Mouse (Mus musculus): Measurements from ENCODE around the gene Catsper3. TPM values are rescaled to one million over a fixed set of nuclear protein-coding genes. Genes with fewer than 3 reads are reported as not detected.

Gene Catsper3
- polyA plus RNA-seq, 1 experiment from 2014 or later: not detected

- no peak for ATAC-seq (ENCODE audit: low read depth)
- no peak overlapping the region for H3K4me3 ChIP-seq (ENCODE audit: low read depth, low read length)
- H3K9me3 ChIP-seq (replicated peaks; ENCODE audit: control insufficient read depth, low read length): no peaks in the 10 kb centered on the region
- H3K27ac ChIP-seq (ENCODE audit: low read length): no peak overlapping the region
- H3K36me3 ChIP-seq (ENCODE audit: control insufficient read depth, insufficient read depth): no peaks in the 10 kb centered on the region
- H3K27me3 ChIP-seq (ENCODE audit: control insufficient read depth, insufficient read depth, low read depth, low read length): peaks cover 85% of the 10 kb centered on the region
- H3K4me1 ChIP-seq (ENCODE audit: control insufficient read depth, low read depth, low read length): no peaks in the 10 kb centered on the region
- H3K9ac ChIP-seq (ENCODE audit: low read depth, low read length): no peak overlapping the region
- H3K4me2 ChIP-seq (ENCODE audit: low read depth, low read length): no peak overlapping the region
- 2% methylated on average over 32 of the region's 32 CpGs for WGBS (ENCODE audit: insufficient replicate concordance)
Observed at GRCm38 (mm10) chr13:55836786-55837780, 52.7 kb downstream of the Catsper3 start.

GRCm38 (mm10) chr13:55840223-55840622 lies 55.9 kb downstream of the Catsper3 start:
- Histone ChIP-seq H3K27me3 (ENCODE audit: control insufficient read depth, insufficient read depth, low read depth, low read length) (peaks cover 58% of the 10 kb centered on the region), H3K9me3 (replicated peaks; ENCODE audit: control insufficient read depth, low read length) (peaks cover 4% of the 10 kb centered on the region; the same call in 1 of the 2 replicates), H3K4me1 (ENCODE audit: control insufficient read depth, low read depth, low read length) (no peaks in the 10 kb centered on the region), H3K4me3 (ENCODE audit: low read depth, low read length) (no peak overlapping the region), H3K4me2 (ENCODE audit: low read depth, low read length) (no peak overlapping the region), H3K27ac (ENCODE audit: low read length) (no peak overlapping the region), H3K9ac (ENCODE audit: low read depth, low read length) (no peak overlapping the region), H3K36me3 (ENCODE audit: control insufficient read depth, insufficient read depth) (no peaks in the 10 kb centered on the region)
- ATAC-seq (ENCODE audit: low read depth): no peak
- WGBS (ENCODE audit: insufficient replicate concordance): 45% methylated on average over 14 of the region's 14 CpGs

GRCm38 (mm10) chr13:55843700-55844099 lies 59.3 kb downstream of the Catsper3 start:
- Histone ChIP-seq H3K27ac (ENCODE audit: low read length) (no peak overlapping the region), H3K4me3 (ENCODE audit: low read depth, low read length) (no peak overlapping the region), H3K4me1 (ENCODE audit: control insufficient read depth, low read depth, low read length) (no peaks in the 10 kb centered on the region), H3K9ac (ENCODE audit: low read depth, low read length) (no peak overlapping the region), H3K27me3 (ENCODE audit: control insufficient read depth, insufficient read depth, low read depth, low read length) (peaks cover 41% of the 10 kb centered on the region), H3K36me3 (ENCODE audit: control insufficient read depth, insufficient read depth) (no peaks in the 10 kb centered on the region), H3K4me2 (ENCODE audit: low read depth, low read length) (no peak overlapping the region), H3K9me3 (replicated peaks; ENCODE audit: control insufficient read depth, low read length) (peaks cover 4% of the 10 kb centered on the region; the same call in 1 of the 2 replicates)
- ATAC-seq (ENCODE audit: low read depth): no peak
- 72% methylated on average over 1 of the region's 1 CpGs for WGBS (ENCODE audit: insufficient replicate concordance)

- Histone ChIP-seq H3K4me1 (ENCODE audit: control insufficient read depth, low read depth, low read length) (no peaks in the 10 kb centered on the region), H3K27ac (ENCODE audit: low read length) (no peak overlapping the region), H3K4me2 (ENCODE audit: low read depth, low read length) (no peak overlapping the region), H3K9me3 (replicated peaks; ENCODE audit: control insufficient read depth, low read length) (peaks cover 4% of the 10 kb centered on the region; the same call in 1 of the 2 replicates), H3K36me3 (ENCODE audit: control insufficient read depth, insufficient read depth) (no peaks in the 10 kb centered on the region), H3K27me3 (ENCODE audit: control insufficient read depth, insufficient read depth, low read depth, low read length) (peaks cover 19% of the 10 kb centered on the region), H3K9ac (ENCODE audit: low read depth, low read length) (no peak overlapping the region), H3K4me3 (ENCODE audit: low read depth, low read length) (no peak overlapping the region)
- no peak for ATAC-seq (ENCODE audit: low read depth)
- 16% methylated on average over 10 of the region's 10 CpGs for WGBS (ENCODE audit: insufficient replicate concordance)
Observed at GRCm38 (mm10) chr13:55847805-55848204, 63.4 kb downstream of the Catsper3 start.

GRCm38 (mm10) chr13:55848604-55849190 lies 64.3 kb downstream of the Catsper3 start:
- H3K4me1 ChIP-seq (ENCODE audit: control insufficient read depth, low read depth, low read length): no peaks in the 10 kb centered on the region
- H3K4me3 ChIP-seq (ENCODE audit: low read depth, low read length): no peak overlapping the region
- no peaks in the 10 kb centered on the region for H3K36me3 ChIP-seq (ENCODE audit: control insufficient read depth, insufficient read depth)
- H3K4me2 ChIP-seq (ENCODE audit: low read depth, low read length): peak overlapping the region; percentile 18; the same call in 1 of the 2 replicates
- no peak overlapping the region for H3K27ac ChIP-seq (ENCODE audit: low read length)
- 25% methylated on average over 13 of the region's 13 CpGs for WGBS (ENCODE audit: insufficient replicate concordance)
- no peak for ATAC-seq (ENCODE audit: low read depth)
- H3K9me3 ChIP-seq (replicated peaks; ENCODE audit: control insufficient read depth, low read length): peaks cover 2% of the 10 kb centered on the region; the same call in 1 of the 2 replicates
- no peak overlapping the region for H3K9ac ChIP-seq (ENCODE audit: low read depth, low read length)
- H3K27me3 ChIP-seq (ENCODE audit: control insufficient read depth, insufficient read depth, low read depth, low read length): peaks cover 19% of the 10 kb centered on the region

DNA sequence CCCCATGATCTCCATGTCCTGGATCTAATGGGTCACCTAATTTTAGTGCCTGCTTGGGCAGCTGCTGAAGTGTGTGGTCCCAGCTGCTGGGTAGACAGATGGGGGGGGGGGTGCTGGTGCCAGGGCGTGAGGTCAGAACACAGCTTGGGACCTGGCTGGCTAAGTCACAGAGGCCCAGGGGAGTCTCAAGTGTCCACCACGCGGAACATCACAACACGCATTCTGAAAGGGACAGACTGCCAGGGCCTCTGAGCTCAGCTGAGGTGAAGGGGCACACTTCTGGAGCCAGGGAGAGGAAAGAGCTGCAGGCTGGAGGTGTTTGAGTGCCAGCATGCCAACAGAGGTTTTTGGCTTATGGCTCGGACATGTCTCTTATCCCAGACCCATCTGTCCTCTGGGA lies 66.4 kb downstream of the Catsper3 start:
- Histone ChIP-seq H3K9me3 (replicated peaks; ENCODE audit: control insufficient read depth, low read length) (no peaks in the 10 kb centered on the region), H3K36me3 (ENCODE audit: control insufficient read depth, insufficient read depth) (no peaks in the 10 kb centered on the region), H3K4me3 (ENCODE audit: low read depth, low read length) (no peak overlapping the region), H3K9ac (ENCODE audit: low read depth, low read length) (no peak overlapping the region), H3K27ac (ENCODE audit: low read length) (no peak overlapping the region), H3K4me2 (ENCODE audit: low read depth, low read length) (no peak overlapping the region), H3K4me1 (ENCODE audit: control insufficient read depth, low read depth, low read length) (no peaks in the 10 kb centered on the region), H3K27me3 (ENCODE audit: control insufficient read depth, insufficient read depth, low read depth, low read length) (peaks cover 13% of the 10 kb centered on the region)
- no peak for ATAC-seq (ENCODE audit: low read depth)
- WGBS (ENCODE audit: insufficient replicate concordance): 64% methylated on average over 5 of the region's 5 CpGs

GRCm38 (mm10) chr13:55852205-55852604 lies 67.8 kb downstream of the Catsper3 start:
- Histone ChIP-seq H3K27me3 (ENCODE audit: control insufficient read depth, insufficient read depth, low read depth, low read length) (peaks cover 4% of the 10 kb centered on the region), H3K36me3 (ENCODE audit: control insufficient read depth, insufficient read depth) (no peaks in the 10 kb centered on the region), H3K4me3 (ENCODE audit: low read depth, low read length) (no peak overlapping the region), H3K9me3 (replicated peaks; ENCODE audit: control insufficient read depth, low read length) (no peaks in the 10 kb centered on the region), H3K27ac (ENCODE audit: low read length) (no peak overlapping the region), H3K9ac (ENCODE audit: low read depth, low read length) (no peak overlapping the region), H3K4me2 (ENCODE audit: low read depth, low read length) (no peak overlapping the region), H3K4me1 (ENCODE audit: control insufficient read depth, low read depth, low read length) (no peaks in the 10 kb centered on the region)
- no peak for ATAC-seq (ENCODE audit: low read depth)
- WGBS (ENCODE audit: insufficient replicate concordance): 52% methylated on average over 3 of the region's 3 CpGs

- ATAC-seq (ENCODE audit: low read depth): no peak
- no peak overlapping the region for H3K4me2 ChIP-seq (ENCODE audit: low read depth, low read length)
- H3K36me3 ChIP-seq (ENCODE audit: control insufficient read depth, insufficient read depth): no peaks in the 10 kb centered on the region
- 62% methylated on average over 7 of the region's 7 CpGs for WGBS (ENCODE audit: insufficient replicate concordance)
- H3K4me3 ChIP-seq (ENCODE audit: low read depth, low read length): no peak overlapping the region
- no peaks in the 10 kb centered on the region for H3K9me3 ChIP-seq (replicated peaks; ENCODE audit: control insufficient read depth, low read length)
- peaks cover 3% of the 10 kb centered on the region for H3K27me3 ChIP-seq (ENCODE audit: control insufficient read depth, insufficient read depth, low read depth, low read length)
- H3K4me1 ChIP-seq (ENCODE audit: control insufficient read depth, low read depth, low read length): no peaks in the 10 kb centered on the region
- no peak overlapping the region for H3K9ac ChIP-seq (ENCODE audit: low read depth, low read length)
- no peak overlapping the region for H3K27ac ChIP-seq (ENCODE audit: low read length)
Observed at GRCm38 (mm10) chr13:55855793-55856192, 71.4 kb downstream of the Catsper3 start.

GRCm38 (mm10) chr13:55858463-55858862 lies 74.1 kb downstream of the Catsper3 start:
- Histone ChIP-seq H3K27me3 (ENCODE audit: control insufficient read depth, insufficient read depth, low read depth, low read length) (peaks cover 3% of the 10 kb centered on the region; the same call in 1 of the 2 replicates), H3K36me3 (ENCODE audit: control insufficient read depth, insufficient read depth) (no peaks in the 10 kb centered on the region), H3K4me3 (ENCODE audit: low read depth, low read length) (no peak overlapping the region), H3K9ac (ENCODE audit: low read depth, low read length) (no peak overlapping the region), H3K9me3 (replicated peaks; ENCODE audit: control insufficient read depth, low read length) (no peaks in the 10 kb centered on the region), H3K27ac (ENCODE audit: low read length) (no peak overlapping the region), H3K4me1 (ENCODE audit: control insufficient read depth, low read depth, low read length) (no peaks in the 10 kb centered on the region), H3K4me2 (ENCODE audit: low read depth, low read length) (no peak overlapping the region)
- WGBS (ENCODE audit: insufficient replicate concordance): 35% methylated on average over 5 of the region's 5 CpGs
- ATAC-seq (ENCODE audit: low read depth): no peak
